Mouse (Mus musculus) heart, adult 18-20 months (tissue): ENCODE measurements around the gene Prtg. TPM values are rescaled to one million over a fixed set of nuclear protein-coding genes. Genes with fewer than 3 reads are reported as not detected.

Experiments
- DNase-seq, 2 experiments: peaks; one replicate each; pipeline ENCODE4 v3.0.0; 2021 to 2022; ENCODE audit warnings: mixed read lengths in 1 of 2
- total RNA-seq, 2 experiments: library from RNA; stranded (reverse); gene quantifications; 2 replicates each; pipeline ENCODE4 v1.2.3; 2021

Gene Prtg
- total RNA-seq, 2 experiments from 2014 or later: 0.02 TPM; not detected in 1

DNA sequence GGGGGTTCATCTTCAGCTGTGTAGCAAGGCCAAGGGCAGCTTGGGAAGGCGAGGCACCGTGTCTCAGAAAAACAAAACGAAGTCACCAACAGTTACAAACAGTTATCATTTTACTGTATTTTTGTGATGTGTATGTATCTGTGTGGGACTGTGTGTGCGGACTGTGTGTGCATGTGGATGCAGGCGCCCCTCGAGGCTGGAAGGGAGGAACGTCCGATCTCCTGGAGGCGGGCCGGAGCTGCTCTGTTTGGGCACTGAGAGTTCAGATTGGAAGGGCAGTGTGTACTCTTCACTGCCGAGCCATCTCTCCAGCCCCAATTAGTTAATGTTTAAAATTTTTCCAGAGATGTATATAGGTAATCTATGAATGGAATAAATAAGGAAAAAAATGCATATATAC lies 55.5 kb downstream of the Prtg start:
- no peak for DNase-seq

DNA sequence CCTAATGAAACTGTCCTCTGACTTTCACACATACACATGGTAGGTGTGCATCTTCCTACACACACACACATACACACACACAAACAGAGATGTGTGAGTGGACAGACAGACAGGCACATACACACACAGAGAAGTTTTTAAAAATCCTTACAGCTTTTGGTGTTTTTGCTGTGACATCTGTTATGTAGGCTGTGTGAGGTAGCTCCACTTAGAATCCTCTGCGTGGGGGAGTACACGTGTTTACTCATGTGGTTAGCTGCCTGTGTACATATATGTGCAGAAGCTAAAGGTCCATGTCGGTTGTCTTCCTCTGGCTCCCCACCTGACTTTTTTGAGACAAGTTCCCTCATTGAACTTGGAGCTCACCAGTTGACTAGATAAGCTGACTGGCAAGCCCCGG lies 56.3 kb downstream of the Prtg start:
- no peak for DNase-seq

- no peak for DNase-seq
Observed at GRCm38 (mm10) chr9:72863773-72864172, 57.1 kb downstream of the Prtg start.

DNA sequence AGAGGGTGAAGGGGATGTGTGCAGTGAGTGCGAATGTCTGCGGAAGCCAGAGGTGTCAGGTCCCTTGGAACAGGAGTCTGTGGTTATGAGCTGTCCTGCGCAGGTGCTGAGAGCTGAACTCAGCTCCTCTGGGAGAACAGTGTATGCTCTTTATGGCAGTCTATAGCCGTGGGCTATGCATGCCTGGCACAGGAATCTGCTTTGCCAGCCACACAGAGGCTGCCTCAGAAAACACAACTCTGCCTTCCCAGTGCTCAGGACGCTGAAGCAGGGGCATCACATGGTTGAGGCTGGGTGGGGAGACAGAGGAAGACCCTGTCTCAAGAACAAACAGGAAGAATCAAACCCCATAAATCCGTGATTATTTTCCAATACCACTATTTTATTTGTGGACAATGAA lies 60.8 kb downstream of the Prtg start:
- DNase-seq: no peak

- no peak for DNase-seq
Observed at GRCm38 (mm10) chr9:72868774-72869173, 62.1 kb downstream of the Prtg start.

GRCm38 (mm10) chr9:72871506-72872297 lies 65.0 kb downstream of the Prtg start:
- peak; percentile 27 to 47 for DNase-seq

- no peak for DNase-seq
Observed at GRCm38 (mm10) chr9:72872298-72873130, 65.8 kb downstream of the Prtg start.

DNA sequence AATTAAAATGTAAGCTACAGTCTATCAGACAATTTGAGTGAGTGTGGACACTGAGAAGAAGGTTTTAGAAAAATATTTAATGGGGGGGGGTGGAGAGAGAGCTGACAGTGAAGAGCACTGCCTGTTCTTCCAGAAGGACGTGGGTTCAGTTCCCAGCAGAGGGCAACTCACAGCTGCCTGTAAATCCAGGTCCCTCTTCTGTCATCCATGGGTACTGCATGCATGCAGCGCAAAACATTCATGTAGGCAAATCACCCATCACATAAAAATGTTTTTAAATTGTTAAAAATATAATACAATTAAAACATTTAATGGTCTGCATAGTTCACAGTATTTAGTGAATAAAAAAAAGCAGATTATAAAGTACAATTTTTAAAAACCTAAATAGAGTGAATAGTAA lies 69.2 kb downstream of the Prtg start:
- no peak for DNase-seq

- no peak for DNase-seq
Observed at GRCm38 (mm10) chr9:72877905-72878304, 71.2 kb downstream of the Prtg start.

- no peak for DNase-seq
Observed at GRCm38 (mm10) chr9:72878656-72879055, 72.0 kb downstream of the Prtg start.

- no peak for DNase-seq
Observed at GRCm38 (mm10) chr9:72879601-72880000, 72.9 kb downstream of the Prtg start.

GRCm38 (mm10) chr9:72880225-72880960 lies 73.7 kb downstream of the Prtg start:
- peak; percentile 26 to 52 for DNase-seq

- DNase-seq: peak; percentile 79 to 84
Observed at GRCm38 (mm10) chr9:72881026-72881768, 74.5 kb downstream of the Prtg start.

GRCm38 (mm10) chr9:72883940-72884339 lies 77.3 kb downstream of the Prtg start:
- DNase-seq: peak; percentile 52 to 66

- DNase-seq: peak in 1 of 2 experiments; percentile 36
Observed at GRCm38 (mm10) chr9:72889777-72890176, 83.1 kb downstream of the Prtg start.

DNA sequence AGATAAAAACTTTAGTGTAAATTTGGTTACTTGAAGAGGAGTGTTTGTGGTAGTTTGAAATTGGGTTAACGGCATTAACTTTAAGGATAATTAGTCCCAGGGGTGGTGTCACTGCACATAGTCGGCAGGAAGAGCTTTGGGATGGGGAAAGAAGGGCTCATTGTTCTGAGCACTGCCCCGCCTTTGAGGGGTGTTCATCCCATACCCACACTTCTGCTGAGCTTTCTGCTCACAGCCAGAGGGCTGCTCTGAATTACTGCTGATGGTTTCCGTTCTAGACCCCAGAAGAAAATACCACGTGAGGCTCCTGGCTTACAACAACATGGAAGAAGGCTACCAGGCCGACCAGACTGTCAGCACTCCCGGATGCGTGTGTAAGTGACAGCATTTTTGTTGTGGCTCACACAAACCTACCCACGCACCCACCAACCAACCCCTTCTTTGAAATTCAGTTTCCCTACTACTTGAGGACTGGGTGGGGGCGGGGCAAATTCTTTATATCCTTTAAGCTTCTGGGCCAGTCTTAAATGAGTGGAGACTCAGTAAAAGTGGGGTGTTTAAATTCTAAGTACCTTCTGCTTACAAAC lies 83.9 kb downstream of the Prtg start:
- DNase-seq: no peak

- no peak for DNase-seq
Observed at GRCm38 (mm10) chr9:72892761-72893160, 86.1 kb downstream of the Prtg start.

- DNase-seq: no peak
Observed at GRCm38 (mm10) chr9:72894796-72895352, 88.2 kb downstream of the Prtg start.

GRCm38 (mm10) chr9:72902057-72902456 lies 95.4 kb downstream of the Prtg start:
- DNase-seq: peak; percentile 41 to 57

GRCm38 (mm10) chr9:72902611-72903010 lies 95.9 kb downstream of the Prtg start:
- DNase-seq: peak; percentile 54 to 57

- DNase-seq: no peak
Observed at GRCm38 (mm10) chr9:72906693-72907103, 100.0 kb downstream of the Prtg start.
